Mouse (Mus musculus) embryonic facial prominence, embryonic 12.5 days (tissue): Measurements from ENCODE around the gene Kcnip1. TPM values are rescaled to one million over a fixed set of nuclear protein-coding genes. Genes with fewer than 3 reads are reported as not detected.

Source experiments
- ATAC-seq: fragments of 200-750 bp; cut with Nextera tagmentation; 2 replicates; pipeline ENCODE4 v1.8.0; 2017; ENCODE audit not compliant: insufficient number of reproducible peaks, insufficient read depth, low FRiP score, low TSS enrichment
- H3K27ac ChIP-seq: fragments of 300-500 bp; sonication (generic); 2 replicates; pipeline ENCODE4 v1.5.1; 2016; ENCODE audit warnings: mild to moderate bottlenecking
- H3K27me3 ChIP-seq: fragments of 300-500 bp; sonication (generic); 2 replicates; pipeline ENCODE4 v1.6.1; 2016; ENCODE audit warnings: mild to moderate bottlenecking, moderate library complexity
- H3K36me3 ChIP-seq: fragments of 300-500 bp; sonication (generic); 2 replicates; pipeline ENCODE4 v1.6.1; 2016; ENCODE audit warnings: mild to moderate bottlenecking
- H3K4me1 ChIP-seq: fragments of 300-500 bp; sonication (generic); 2 replicates; pipeline ENCODE4 v1.6.1; 2016
- H3K4me2 ChIP-seq: fragments of 300-500 bp; sonication (generic); replicated peaks from 2 replicates; pipeline ENCODE4 v1.6.1; 2016; ENCODE audit warnings: mild to moderate bottlenecking, moderate library complexity
- H3K4me3 ChIP-seq: fragments of 300-500 bp; sonication (generic); 2 replicates; pipeline ENCODE4 v1.5.1; 2016; ENCODE audit warnings: mild to moderate bottlenecking
- H3K9ac ChIP-seq: fragments of 300-500 bp; sonication (generic); 2 replicates; pipeline ENCODE4 v1.6.1; 2016; ENCODE audit warnings: mild to moderate bottlenecking, moderate library complexity
- H3K9me3 ChIP-seq: fragments of 300-500 bp; sonication (generic); 2 replicates; pipeline ENCODE4 v1.6.1; 2016; ENCODE audit warnings: mild to moderate bottlenecking, moderate library complexity
- WGBS: fragments of 180-500 bp; shearing (Covaris S2); methylation state at CpG from one replicate; pipeline ENCODE4 v1.1.7; 2016; 5-methylcytosine and 5-hydroxymethylcytosine counted together
- polyA plus RNA-seq: library from polyadenylated mRNA; unstranded; fragments of >200 nt; fragmentation: Nextera tagmentation; extraction: Ambion mirVana; gene quantifications from 2 replicates; pipeline ENCODE4 v1.2.1, GENCODE M21; 2016

The Kcnip1 gene
- polyA plus RNA-seq, 1 experiment from 2014 or later, result 5.8 TPM

DNA sequence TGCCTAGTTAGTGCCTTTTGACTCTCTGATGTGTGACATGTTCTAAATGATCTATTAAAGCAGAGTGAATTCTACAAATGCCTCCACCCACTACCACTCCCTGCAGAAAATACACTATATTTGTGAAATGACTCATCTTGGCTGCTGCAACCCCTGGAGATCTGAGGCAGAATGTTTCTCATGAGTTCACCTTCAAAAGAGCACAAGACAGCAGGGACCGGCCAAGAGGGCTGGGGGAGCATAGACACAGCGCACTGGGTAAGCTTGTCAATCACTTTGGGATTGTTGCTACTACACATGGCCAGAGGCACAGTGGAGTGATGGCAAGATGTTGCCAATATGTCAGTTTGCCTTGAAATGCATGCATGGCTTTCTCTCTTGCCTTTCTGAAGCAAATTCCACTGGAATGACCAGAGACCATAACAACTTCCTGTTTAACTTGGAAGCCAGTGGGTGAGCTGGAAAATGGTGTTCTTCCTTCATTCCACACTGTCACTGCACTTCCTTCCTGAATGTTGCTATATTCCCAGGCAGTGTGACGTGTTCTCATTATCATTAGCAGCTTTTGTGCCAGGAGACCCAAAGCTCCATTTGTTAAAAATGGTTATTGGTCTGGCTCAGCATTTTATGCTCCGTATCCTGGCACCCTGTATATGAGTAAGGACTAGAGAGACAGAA, 131.9 kb downstream of the Kcnip1 start:
- 73% methylated on average over 4 of the region's 4 CpGs for WGBS
- Histone ChIP-seq H3K4me1 (no peaks in the 10 kb centered on the region), H3K27ac (no peak overlapping the region), H3K27me3 (no peaks in the 10 kb centered on the region), H3K4me2 (no peak overlapping the region), H3K9ac (no peak overlapping the region), H3K4me3 (no peak overlapping the region), H3K9me3 (no peaks in the 10 kb centered on the region), H3K36me3 (no peaks in the 10 kb centered on the region)
- ATAC-seq, result no peak

- Histone ChIP-seq H3K9me3 (no peaks in the 10 kb centered on the region), H3K27me3 (peaks cover 7% of the 10 kb centered on the region; the same call in 1 of the 2 replicates), H3K4me1 (0 out of 2 replicates have a peak, but pooled peaks cover 3% of the 10 kb centered on the region), H3K36me3 (no peaks in the 10 kb centered on the region), H3K4me3 (no peak overlapping the region), H3K9ac (no peak overlapping the region), H3K27ac (no peak overlapping the region), H3K4me2 (no peak overlapping the region)
- WGBS, result 55% methylated on average over 11 of the region's 11 CpGs
- ATAC-seq, result 0 out of 2 replicates have a peak, but pooled peaks have one; percentile 61
These were observed 143.3 kb downstream of the Kcnip1 start for GRCm38 (mm10) chr11:33849614-33850013.

DNA sequence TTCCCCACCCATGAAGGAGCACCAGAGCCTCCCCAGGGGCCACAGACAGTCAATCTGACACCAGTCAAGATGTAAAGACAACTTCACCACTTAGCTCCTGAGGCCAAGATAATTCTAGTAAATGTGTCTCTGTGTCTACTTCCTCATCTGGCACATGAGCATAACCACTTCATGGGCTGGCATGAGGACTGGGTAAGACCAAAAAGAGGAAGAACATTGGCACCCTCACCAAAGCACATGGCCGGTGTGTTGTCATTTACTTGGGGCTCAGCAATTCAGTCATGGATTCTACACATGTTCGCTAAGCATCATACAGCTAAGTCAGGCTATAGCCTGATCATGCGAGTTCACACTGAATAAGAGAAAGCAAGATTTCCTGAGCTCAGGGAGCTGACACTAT, 144.3 kb downstream of the Kcnip1 start:
- H3K27me3 ChIP-seq, result peaks cover 17% of the 10 kb centered on the region
- H3K9me3 ChIP-seq, result no peaks in the 10 kb centered on the region
- H3K4me1 ChIP-seq, result 0 out of 2 replicates have a peak, but pooled peaks cover 3% of the 10 kb centered on the region
- no peak for ATAC-seq
- H3K4me3 ChIP-seq, result no peak overlapping the region
- WGBS, result 88% methylated on average over 3 of the region's 3 CpGs
- no peak overlapping the region for H3K9ac ChIP-seq
- no peaks in the 10 kb centered on the region for H3K36me3 ChIP-seq
- no peak overlapping the region for H3K27ac ChIP-seq
- H3K4me2 ChIP-seq, result no peak overlapping the region

DNA sequence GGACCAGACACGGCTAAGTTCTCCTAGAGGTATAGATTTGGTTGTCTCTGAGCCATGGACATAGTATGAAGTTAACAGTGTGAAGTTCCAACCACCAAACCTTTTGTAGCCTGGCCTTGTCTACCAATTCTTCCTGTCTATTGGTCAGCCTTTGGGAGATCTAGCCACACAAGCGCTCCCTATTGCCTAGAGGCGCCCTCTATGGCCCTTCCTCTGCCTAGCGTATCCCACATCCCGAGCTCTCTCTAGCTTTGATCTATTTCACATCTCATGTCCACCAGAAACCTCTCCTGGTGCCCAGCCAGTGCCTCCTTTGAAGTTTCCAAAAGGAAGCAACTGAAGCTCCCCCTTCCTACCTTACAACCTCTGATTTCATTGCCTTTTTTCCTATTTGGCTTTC, 147.0 kb downstream of the Kcnip1 start:
- WGBS, result 69% methylated on average over 5 of the region's 5 CpGs
- Histone ChIP-seq H3K4me2 (no peak overlapping the region), H3K36me3 (no peaks in the 10 kb centered on the region), H3K27me3 (peaks cover 42% of the 10 kb centered on the region), H3K9me3 (no peaks in the 10 kb centered on the region), H3K9ac (no peak overlapping the region), H3K4me1 (peaks cover 9% of the 10 kb centered on the region; the same call in 1 of the 2 replicates), H3K27ac (no peak overlapping the region), H3K4me3 (no peak overlapping the region)
- ATAC-seq, result no peak

- Histone ChIP-seq H3K27ac (no peak overlapping the region), H3K4me3 (peak overlapping the region; percentile 41), H3K27me3 (peaks cover 44% of the 10 kb centered on the region), H3K9me3 (no peaks in the 10 kb centered on the region), H3K36me3 (no peaks in the 10 kb centered on the region), H3K4me2 (peak overlapping the region; percentile 85), H3K9ac (peak overlapping the region; percentile 59), H3K4me1 (peaks cover 6% of the 10 kb centered on the region; the same call in 1 of the 2 replicates)
- 1% methylated on average over 52 of the region's 52 CpGs for WGBS
- ATAC-seq, result peak; percentile 56
These were observed 149.6 kb downstream of the Kcnip1 start for GRCm38 (mm10) chr11:33843294-33843864.

- no peak for ATAC-seq
- Histone ChIP-seq H3K27me3 (peaks cover 31% of the 10 kb centered on the region), H3K9ac (no peak overlapping the region), H3K27ac (no peak overlapping the region), H3K9me3 (no peaks in the 10 kb centered on the region), H3K4me1 (peaks cover 6% of the 10 kb centered on the region; the same call in 1 of the 2 replicates), H3K4me2 (no peak overlapping the region), H3K4me3 (no peak overlapping the region), H3K36me3 (no peaks in the 10 kb centered on the region)
- WGBS, result 91% methylated on average over 3 of the region's 3 CpGs
These were observed 153.9 kb downstream of the Kcnip1 start for GRCm38 (mm10) chr11:33839049-33839448.

GRCm38 (mm10) chr11:33829774-33830173, 163.2 kb downstream of the Kcnip1 start:
- WGBS, result 83% methylated on average over 2 of the region's 2 CpGs
- Histone ChIP-seq H3K27ac (no peak overlapping the region), H3K4me3 (no peak overlapping the region), H3K9ac (no peak overlapping the region), H3K4me2 (no peak overlapping the region), H3K27me3 (no peaks in the 10 kb centered on the region), H3K9me3 (no peaks in the 10 kb centered on the region), H3K4me1 (no peaks in the 10 kb centered on the region), H3K36me3 (no peaks in the 10 kb centered on the region)
- no peak for ATAC-seq

DNA sequence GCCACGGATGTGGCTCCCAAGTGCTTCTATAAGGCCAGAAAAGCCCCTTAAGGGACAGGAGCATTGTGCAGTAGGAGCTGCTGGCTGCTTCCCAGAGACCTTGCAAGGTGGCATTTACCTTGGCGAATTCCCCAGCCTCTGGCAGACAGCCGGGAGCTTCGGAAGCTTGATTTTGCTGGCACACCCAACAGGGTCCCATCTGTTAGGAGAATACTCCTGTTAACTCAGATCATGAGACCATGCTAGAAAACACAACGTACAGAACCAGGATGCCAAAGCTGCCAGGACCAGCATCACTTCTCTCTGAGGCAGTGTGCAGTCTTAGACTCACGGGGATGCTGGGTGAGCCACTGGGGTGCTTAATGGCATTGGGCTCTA, 165.1 kb downstream of the Kcnip1 start:
- Histone ChIP-seq H3K9me3 (no peaks in the 10 kb centered on the region), H3K9ac (no peak overlapping the region), H3K4me2 (no peak overlapping the region), H3K27me3 (no peaks in the 10 kb centered on the region), H3K4me3 (no peak overlapping the region), H3K27ac (no peak overlapping the region), H3K4me1 (no peaks in the 10 kb centered on the region), H3K36me3 (no peaks in the 10 kb centered on the region)
- no peak for ATAC-seq
- WGBS, result 71% methylated on average over 6 of the region's 6 CpGs

DNA sequence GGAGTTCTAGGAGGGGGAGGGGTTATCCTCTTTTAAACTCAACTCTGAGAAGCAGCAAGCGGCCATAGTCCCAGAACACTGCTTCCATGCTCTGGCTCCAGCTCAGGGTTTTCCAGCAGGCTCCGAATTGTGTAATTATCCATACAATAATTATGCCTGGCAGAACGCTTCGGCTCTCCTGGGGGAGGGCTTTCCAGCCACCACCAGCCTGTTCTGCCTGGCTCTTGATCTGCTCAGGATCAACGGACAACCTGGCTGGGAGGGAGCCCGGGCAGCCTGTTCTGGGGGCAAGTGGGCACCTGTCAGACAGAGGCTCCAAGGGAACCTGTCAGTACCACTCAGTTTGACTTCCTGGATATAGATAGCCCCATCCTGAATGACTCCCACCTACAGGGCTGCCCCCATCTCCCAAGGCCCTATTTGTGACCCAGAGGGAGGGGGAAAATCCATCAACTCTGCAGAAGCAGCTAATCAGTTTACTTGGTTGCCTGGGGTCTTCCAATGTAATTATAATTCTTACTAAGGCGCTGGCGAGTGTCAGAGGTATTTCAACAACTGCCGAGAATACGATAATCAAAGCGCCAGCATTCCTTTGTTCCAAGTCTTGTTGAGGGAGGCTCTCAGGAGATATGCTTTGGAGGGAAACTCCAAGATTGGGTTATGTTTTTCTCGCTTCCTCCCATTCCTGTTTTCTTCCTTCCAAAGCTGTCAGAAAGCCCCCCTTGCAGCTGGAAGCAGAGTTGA, 165.7 kb downstream of the Kcnip1 start:
- no peaks in the 10 kb centered on the region for H3K9me3 ChIP-seq
- no peak overlapping the region for H3K27ac ChIP-seq
- no peak overlapping the region for H3K4me3 ChIP-seq
- no peak overlapping the region for H3K9ac ChIP-seq
- WGBS, result 49% methylated on average over 12 of the region's 12 CpGs
- no peaks in the 10 kb centered on the region for H3K36me3 ChIP-seq
- H3K4me1 ChIP-seq, result no peaks in the 10 kb centered on the region
- 0 out of 2 replicates have a peak, but pooled peaks cover 1% of the 10 kb centered on the region for H3K27me3 ChIP-seq
- ATAC-seq, result no peak
- H3K4me2 ChIP-seq, result no peak overlapping the region

- no peaks in the 10 kb centered on the region for H3K9me3 ChIP-seq
- 0 out of 2 replicates have a peak, but pooled peaks cover 3% of the 10 kb centered on the region for H3K27me3 ChIP-seq
- no peak overlapping the region for H3K9ac ChIP-seq
- no peak overlapping the region for H3K4me2 ChIP-seq
- H3K4me3 ChIP-seq, result no peak overlapping the region
- H3K27ac ChIP-seq, result no peak overlapping the region
- WGBS, result 25% methylated on average over 6 of the region's 6 CpGs
- no peak for ATAC-seq
- H3K4me1 ChIP-seq, result no peaks in the 10 kb centered on the region
- H3K36me3 ChIP-seq, result no peaks in the 10 kb centered on the region
These were observed 168.2 kb downstream of the Kcnip1 start for GRCm38 (mm10) chr11:33824739-33825138.

- Histone ChIP-seq H3K4me1 (peaks cover 14% of the 10 kb centered on the region), H3K27ac (no peak overlapping the region), H3K9me3 (no peaks in the 10 kb centered on the region), H3K4me2 (no peak overlapping the region), H3K36me3 (no peaks in the 10 kb centered on the region), H3K9ac (no peak overlapping the region), H3K4me3 (no peak overlapping the region), H3K27me3 (0 out of 2 replicates have a peak, but pooled peaks cover 3% of the 10 kb centered on the region)
- no peak for ATAC-seq
- 87% methylated on average over 5 of the region's 5 CpGs for WGBS
These were observed 171.6 kb downstream of the Kcnip1 start for GRCm38 (mm10) chr11:33821331-33821730.

- peaks cover 18% of the 10 kb centered on the region for H3K4me1 ChIP-seq
- H3K27ac ChIP-seq, result no peak overlapping the region
- no peak for ATAC-seq
- 0 out of 2 replicates have a peak, but pooled peaks cover 3% of the 10 kb centered on the region for H3K27me3 ChIP-seq
- no peak overlapping the region for H3K4me2 ChIP-seq
- H3K9me3 ChIP-seq, result no peaks in the 10 kb centered on the region
- H3K9ac ChIP-seq, result no peak overlapping the region
- 88% methylated on average over 7 of the region's 7 CpGs for WGBS
- no peaks in the 10 kb centered on the region for H3K36me3 ChIP-seq
- no peak overlapping the region for H3K4me3 ChIP-seq
These were observed 172.1 kb downstream of the Kcnip1 start for GRCm38 (mm10) chr11:33820876-33821275.
